Mouse (Mus musculus): ENCODE data around the gene H2afv.

H2afv gene

GRCm38 (mm10) chr11:6380916-6381315, 63.3 kb downstream of the H2afv start:
- no peak for DNase-seq

Data from right cerebral cortex, postnatal 25 days (tissue).